Comparison of ENCODE assay signal across 7 mouse cellular contexts in genomic region chr11:48838181-48838797, GRCm38 (mm10). TPM values are rescaled to one million over a fixed set of nuclear protein-coding genes. Genes with fewer than 3 reads are reported as not detected.
DNase-seq lines count a peak whose midpoint lies in the region; ATAC-seq lines count a peak whose summit lies in the region.

No protein-coding gene starts in this region.

- H3K27me3 ChIP-seq in embryonic facial prominence, embryonic 10.5 days (replicated peaks; ENCODE audit: low read depth, poor library complexity, severe bottlenecking): peaks cover 65% of the 10 kb centered on the region
- peaks cover 40% of the 10 kb centered on the region for H3K27me3 ChIP-seq in liver, embryonic 15.5 days

- H3K9me3 ChIP-seq in embryonic facial prominence, embryonic 10.5 days: no peaks in the 10 kb centered on the region
- no peaks in the 10 kb centered on the region for H3K9me3 ChIP-seq in liver, embryonic 15.5 days (replicated peaks)

- peaks cover 17% of the 10 kb centered on the region for H3K4me1 ChIP-seq in embryonic facial prominence, embryonic 10.5 days
- peaks cover 33% of the 10 kb centered on the region for H3K4me1 ChIP-seq in liver, embryonic 15.5 days (replicated peaks)

- no peaks in the 10 kb centered on the region for H3K36me3 ChIP-seq in embryonic facial prominence, embryonic 10.5 days (replicated peaks)
- no peaks in the 10 kb centered on the region for H3K36me3 ChIP-seq in liver, embryonic 15.5 days (replicated peaks)

- 4% methylated on average over 16 of the region's 16 CpGs for WGBS in embryonic facial prominence, embryonic 10.5 days
- under 1% methylated on average over 16 of the region's 16 CpGs for WGBS in liver, embryonic 15.5 days (ENCODE audit: insufficient replicate concordance)

- peak; percentile 96 for DNase-seq in A20 (ENCODE audit: low read depth, low spot score)
- DNase-seq in CD4-positive helper T cell, adult 2 months (ENCODE audit: low read depth, low spot score): peak; percentile 55
- DNase-seq in embryonic facial prominence, embryonic 10.5 days (ENCODE audit: low spot score): peak; percentile 43
- peak; percentile 75 for DNase-seq in induced T-regulatory cell, adult 2 months (ENCODE audit: low read depth)
- peak; percentile 60 for DNase-seq in retina, embryonic 14.5 days (ENCODE audit: low spot score)
- DNase-seq in c-Kit-positive CD71-positive TER-119-positive erythroid progenitor cells, embryonic 14.5 days (ENCODE audit: low spot score): no peak

- peak overlapping the region; percentile 98 for H3K4me2 ChIP-seq in liver, embryonic 15.5 days

- H3K4me3 ChIP-seq in embryonic facial prominence, embryonic 10.5 days: peak overlapping the region; percentile 87
- H3K4me3 ChIP-seq in liver, embryonic 15.5 days (replicated peaks): peak overlapping the region; percentile 74

- H3K9ac ChIP-seq in liver, embryonic 15.5 days: peak overlapping the region; percentile 59

- no peak overlapping the region for H3K27ac ChIP-seq in embryonic facial prominence, embryonic 10.5 days (replicated peaks)
- no peak overlapping the region for H3K27ac ChIP-seq in liver, embryonic 15.5 days (replicated peaks)

- ATAC-seq in liver, embryonic 15.5 days (ENCODE audit: insufficient read depth): no peak

RNA-seq across cellular contexts. Expression of gene Gm12184, which starts 11.8 kb away (rescaled TPM):
- 3.0 and 5.7 TPM in 2 replicates for polyA plus RNA-seq in embryonic facial prominence, embryonic 10.5 days (2016; fragmentation: Nextera tagmentation; extraction: Ambion mirVana)
- 1.4 and 2.1 TPM in 2 replicates for polyA plus RNA-seq in liver, embryonic 15.5 days (2015; fragmentation: Nextera tagmentation; extraction: Ambion mirVana)

RNA-seq across cellular contexts. Expression of gene Trim7, which starts 12.3 kb away (rescaled TPM):
- polyA plus RNA-seq in embryonic facial prominence, embryonic 10.5 days (2016; fragmentation: Nextera tagmentation; extraction: Ambion mirVana): 0.14 and 0.16 TPM in 2 replicates
- 0.09 and 0.21 TPM in 2 replicates for polyA plus RNA-seq in liver, embryonic 15.5 days (2015; fragmentation: Nextera tagmentation; extraction: Ambion mirVana)

RNA-seq across cellular contexts. Expression of gene Trim41, which starts 21.1 kb away (rescaled TPM):
- 4.2 and 4.6 TPM in 2 replicates for polyA plus RNA-seq in embryonic facial prominence, embryonic 10.5 days (2016; fragmentation: Nextera tagmentation; extraction: Ambion mirVana)
- polyA plus RNA-seq in liver, embryonic 15.5 days (2015; fragmentation: Nextera tagmentation; extraction: Ambion mirVana): 2.0 and 2.3 TPM in 2 replicates

RNA-seq across cellular contexts. Expression of gene Irgm1, which starts 33.2 kb away (rescaled TPM):
- polyA plus RNA-seq in embryonic facial prominence, embryonic 10.5 days (2016; fragmentation: Nextera tagmentation; extraction: Ambion mirVana): 1.1 TPM in 2 replicates
- polyA plus RNA-seq in liver, embryonic 15.5 days (2015; fragmentation: Nextera tagmentation; extraction: Ambion mirVana): 19.2 and 20.4 TPM in 2 replicates

RNA-seq across cellular contexts. Expression of gene Rack1, which starts 38.2 kb away (rescaled TPM):
- 838 and 844 TPM in 2 replicates for polyA plus RNA-seq in embryonic facial prominence, embryonic 10.5 days (2016; fragmentation: Nextera tagmentation; extraction: Ambion mirVana)
- polyA plus RNA-seq in liver, embryonic 15.5 days (2015; fragmentation: Nextera tagmentation; extraction: Ambion mirVana): 438 and 439 TPM in 2 replicates
